Mouse (Mus musculus): ENCODE measurements around the gene Gm5737. TPM values are rescaled to one million over a fixed set of nuclear protein-coding genes. Genes with fewer than 3 reads are reported as not detected.

Gm5737 gene
- polyA plus RNA-seq, 1 experiment from 2014 or later = not detected

DNA sequence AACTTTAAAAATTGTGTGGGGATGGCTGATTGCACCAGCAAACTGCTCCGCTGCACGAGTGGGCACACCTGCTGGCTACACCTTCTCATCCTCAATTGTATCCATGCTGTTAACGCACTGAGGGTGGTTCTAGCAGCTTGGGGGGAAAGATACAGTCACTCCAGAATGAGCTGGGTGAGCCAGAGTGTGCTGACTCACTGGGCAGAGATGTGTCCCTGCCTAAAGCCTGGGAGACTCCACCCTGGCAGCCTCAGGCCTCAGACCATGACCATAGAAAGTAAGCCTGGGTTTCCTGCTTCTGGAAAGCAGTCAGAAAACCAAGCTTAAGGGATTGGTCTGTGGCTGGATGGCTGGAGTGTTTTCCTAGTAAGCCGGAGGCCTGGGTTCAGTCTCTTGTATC, 53.7 kb downstream of the Gm5737 start:
- 58% methylated on average over 4 of the region's 4 CpGs for WGBS
- peak overlapping the region; percentile 86 for H3K27ac ChIP-seq
- H3K36me3 ChIP-seq = no peaks in the 10 kb centered on the region
- H3K9ac ChIP-seq = peak overlapping the region; percentile 24; the same call in 1 of the 2 replicates
- no peaks in the 10 kb centered on the region for H3K27me3 ChIP-seq
- H3K4me2 ChIP-seq = no peak overlapping the region
- no peaks in the 10 kb centered on the region for H3K9me3 ChIP-seq
- H3K4me3 ChIP-seq = no peak overlapping the region
- peaks cover 82% of the 10 kb centered on the region for H3K4me1 ChIP-seq
- ATAC-seq (ENCODE audit: borderline replicate concordance, extremely low read depth, low FRiP score, low TSS enrichment) = no peak

- 61% methylated on average over 2 of the region's 2 CpGs for WGBS
- H3K27me3 ChIP-seq = no peaks in the 10 kb centered on the region
- H3K36me3 ChIP-seq = no peaks in the 10 kb centered on the region
- H3K4me2 ChIP-seq = no peak overlapping the region
- no peak for ATAC-seq (ENCODE audit: borderline replicate concordance, extremely low read depth, low FRiP score, low TSS enrichment)
- no peaks in the 10 kb centered on the region for H3K9me3 ChIP-seq
- H3K4me1 ChIP-seq = peaks cover 81% of the 10 kb centered on the region
- H3K4me3 ChIP-seq = no peak overlapping the region
- no peak overlapping the region for H3K9ac ChIP-seq
- peak overlapping the region; percentile 86 for H3K27ac ChIP-seq
Observed at GRCm38 (mm10) chr7:120866684-120867083, 54.5 kb downstream of the Gm5737 start.

- no peaks in the 10 kb centered on the region for H3K27me3 ChIP-seq
- no peak overlapping the region for H3K27ac ChIP-seq
- 61% methylated on average over 1 of the region's 1 CpGs for WGBS
- no peak overlapping the region for H3K4me2 ChIP-seq
- H3K9ac ChIP-seq = no peak overlapping the region
- no peak overlapping the region for H3K4me3 ChIP-seq
- H3K9me3 ChIP-seq = no peaks in the 10 kb centered on the region
- H3K36me3 ChIP-seq = no peaks in the 10 kb centered on the region
- ATAC-seq (ENCODE audit: borderline replicate concordance, extremely low read depth, low FRiP score, low TSS enrichment) = no peak
- peaks cover 72% of the 10 kb centered on the region for H3K4me1 ChIP-seq
Observed at GRCm38 (mm10) chr7:120867720-120868119, 55.6 kb downstream of the Gm5737 start.

- WGBS = 26% methylated on average over 5 of the region's 5 CpGs
- no peaks in the 10 kb centered on the region for H3K9me3 ChIP-seq
- H3K4me2 ChIP-seq = peak overlapping the region; percentile 29; the same call in 1 of the 2 replicates
- H3K4me1 ChIP-seq = peaks cover 51% of the 10 kb centered on the region
- H3K36me3 ChIP-seq = no peaks in the 10 kb centered on the region
- peak overlapping the region; percentile 88 for H3K27ac ChIP-seq
- ATAC-seq (ENCODE audit: borderline replicate concordance, extremely low read depth, low FRiP score, low TSS enrichment) = peak; percentile 72
- no peak overlapping the region for H3K4me3 ChIP-seq
- H3K27me3 ChIP-seq = no peaks in the 10 kb centered on the region
- peak overlapping the region; percentile 19; the same call in 1 of the 2 replicates for H3K9ac ChIP-seq
Observed at GRCm38 (mm10) chr7:120869883-120870282, 57.7 kb downstream of the Gm5737 start.

DNA sequence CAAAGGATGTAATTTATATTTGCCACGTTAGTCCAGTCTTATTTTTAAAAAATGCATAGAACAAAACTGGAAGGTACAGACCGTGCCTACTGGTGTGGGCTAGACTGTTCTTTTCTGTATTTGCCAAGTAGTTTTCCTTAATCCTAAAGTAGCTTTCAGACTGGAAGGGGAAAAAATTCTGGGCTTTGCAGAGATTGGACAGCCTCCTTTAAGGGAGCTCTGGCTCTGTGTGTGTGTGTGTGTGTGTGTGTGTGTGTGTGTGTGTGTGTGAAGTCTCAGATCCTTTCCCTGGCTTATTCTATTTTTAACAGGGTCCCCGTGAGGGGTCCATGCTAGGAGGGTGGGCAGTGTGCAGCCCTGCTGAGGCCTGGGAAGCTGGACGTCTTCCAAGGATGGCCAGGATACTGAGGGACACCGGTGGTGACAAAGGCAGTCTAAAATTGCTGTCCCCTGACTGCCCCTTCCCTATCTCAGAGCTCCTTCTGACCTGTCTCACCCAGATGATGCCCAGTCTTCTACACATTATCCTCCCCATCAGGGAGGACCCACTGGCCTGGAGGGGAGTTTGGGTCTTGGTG, 58.4 kb downstream of the Gm5737 start:
- Histone ChIP-seq H3K27ac (peak overlapping the region; percentile 88), H3K27me3 (no peaks in the 10 kb centered on the region), H3K4me1 (peaks cover 48% of the 10 kb centered on the region), H3K4me2 (no peak overlapping the region), H3K9ac (no peak overlapping the region; the same call in 1 of the 2 replicates), H3K9me3 (no peaks in the 10 kb centered on the region), H3K4me3 (no peak overlapping the region), H3K36me3 (no peaks in the 10 kb centered on the region)
- 41% methylated on average over 5 of the region's 5 CpGs for WGBS
- ATAC-seq (ENCODE audit: borderline replicate concordance, extremely low read depth, low FRiP score, low TSS enrichment) = no peak

GRCm38 (mm10) chr7:120873083-120873482, 60.9 kb downstream of the Gm5737 start:
- no peak for ATAC-seq (ENCODE audit: borderline replicate concordance, extremely low read depth, low FRiP score, low TSS enrichment)

GRCm38 (mm10) chr7:120874021-120874420, 61.9 kb downstream of the Gm5737 start:
- no peak overlapping the region for H3K4me2 ChIP-seq
- no peak overlapping the region for H3K4me3 ChIP-seq
- H3K27me3 ChIP-seq = no peaks in the 10 kb centered on the region
- no peaks in the 10 kb centered on the region for H3K9me3 ChIP-seq
- H3K36me3 ChIP-seq = no peaks in the 10 kb centered on the region
- peaks cover 31% of the 10 kb centered on the region for H3K4me1 ChIP-seq
- WGBS = 87% methylated on average over 3 of the region's 3 CpGs
- no peak overlapping the region for H3K27ac ChIP-seq
- H3K9ac ChIP-seq = no peak overlapping the region
- ATAC-seq (ENCODE audit: borderline replicate concordance, extremely low read depth, low FRiP score, low TSS enrichment) = no peak

More at GRCm38 (mm10) chr7:120873083-120873482, 60.9 kb downstream of the Gm5737 start:
- Histone ChIP-seq H3K27ac (no peak overlapping the region), H3K9me3 (no peaks in the 10 kb centered on the region), H3K4me3 (no peak overlapping the region), H3K4me1 (peaks cover 37% of the 10 kb centered on the region), H3K9ac (no peak overlapping the region), H3K4me2 (no peak overlapping the region), H3K27me3 (no peaks in the 10 kb centered on the region), H3K36me3 (no peaks in the 10 kb centered on the region)
- WGBS = 68% methylated on average over 12 of the region's 12 CpGs

- no peak overlapping the region for H3K4me2 ChIP-seq
- H3K27me3 ChIP-seq = no peaks in the 10 kb centered on the region
- no peak overlapping the region for H3K4me3 ChIP-seq
- peak overlapping the region; percentile 77 for H3K27ac ChIP-seq
- peaks cover 1% of the 10 kb centered on the region; the same call in 1 of the 2 replicates for H3K36me3 ChIP-seq
- no peak overlapping the region for H3K9ac ChIP-seq
- 44% methylated on average over 7 of the region's 7 CpGs for WGBS
- peak; percentile 82 for ATAC-seq (ENCODE audit: borderline replicate concordance, extremely low read depth, low FRiP score, low TSS enrichment)
- H3K4me1 ChIP-seq = peaks cover 22% of the 10 kb centered on the region
- H3K9me3 ChIP-seq = no peaks in the 10 kb centered on the region
Observed at GRCm38 (mm10) chr7:120874764-120875539, 62.8 kb downstream of the Gm5737 start.

DNA sequence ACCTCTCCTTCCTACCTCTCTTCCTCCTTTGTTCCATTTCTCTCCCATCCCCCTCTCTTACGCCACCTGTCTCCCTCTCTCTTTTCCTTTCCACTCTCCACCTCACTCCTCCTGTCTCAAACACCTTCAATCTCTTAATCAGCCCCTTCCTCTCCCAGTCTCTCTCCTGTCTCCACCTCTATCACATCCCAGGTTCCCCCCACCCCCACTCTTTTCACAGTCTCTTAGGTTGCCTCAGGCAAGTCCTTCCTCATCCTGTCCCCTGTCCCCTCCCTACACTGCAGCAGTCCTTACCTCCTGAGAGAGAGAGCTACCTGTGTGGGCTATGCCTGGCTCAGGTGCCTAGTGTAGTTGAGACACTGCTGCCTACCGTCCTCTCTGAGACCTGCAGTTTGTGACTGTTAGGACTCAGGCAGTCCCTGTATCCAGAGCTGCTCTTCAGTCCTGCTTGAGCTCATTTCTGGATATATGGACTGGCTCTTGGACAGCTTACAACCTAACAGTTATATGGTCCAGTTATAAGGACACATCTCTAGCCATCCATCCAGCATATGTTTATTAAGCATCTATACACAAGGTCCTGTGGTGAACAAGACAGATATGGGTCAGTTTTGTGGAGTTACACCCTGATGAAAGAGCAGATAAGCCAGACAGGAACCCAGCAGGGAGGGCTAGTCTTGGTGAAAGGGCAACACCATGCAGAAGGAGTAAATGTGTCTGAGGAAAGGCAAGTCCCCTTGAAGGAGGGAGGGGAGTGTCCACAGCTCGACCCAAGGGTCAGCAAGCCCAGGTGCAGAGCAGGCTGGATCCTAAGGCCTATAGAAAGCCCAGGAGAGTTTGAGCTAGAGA, 63.6 kb downstream of the Gm5737 start:
- Histone ChIP-seq H3K4me2 (no peak overlapping the region), H3K9ac (no peak overlapping the region), H3K4me1 (peaks cover 14% of the 10 kb centered on the region), H3K9me3 (no peaks in the 10 kb centered on the region), H3K36me3 (peaks cover 8% of the 10 kb centered on the region), H3K4me3 (no peak overlapping the region), H3K27me3 (no peaks in the 10 kb centered on the region), H3K27ac (peak overlapping the region; percentile 77)
- peak; percentile 83 for ATAC-seq (ENCODE audit: borderline replicate concordance, extremely low read depth, low FRiP score, low TSS enrichment)
- WGBS = 58% methylated on average over 3 of the region's 3 CpGs

GRCm38 (mm10) chr7:120878271-120878670, 66.1 kb downstream of the Gm5737 start:
- Histone ChIP-seq H3K27me3 (no peaks in the 10 kb centered on the region), H3K9ac (no peak overlapping the region), H3K36me3 (peaks cover 22% of the 10 kb centered on the region), H3K27ac (no peak overlapping the region), H3K4me1 (peaks cover 11% of the 10 kb centered on the region; the same call in 1 of the 2 replicates), H3K4me2 (no peak overlapping the region), H3K4me3 (no peak overlapping the region), H3K9me3 (no peaks in the 10 kb centered on the region)
- ATAC-seq (ENCODE audit: borderline replicate concordance, extremely low read depth, low FRiP score, low TSS enrichment) = no peak
- WGBS = 67% methylated on average over 6 of the region's 6 CpGs

GRCm38 (mm10) chr7:120879972-120880371, 67.8 kb downstream of the Gm5737 start:
- no peak overlapping the region for H3K4me2 ChIP-seq
- H3K4me3 ChIP-seq = no peak overlapping the region
- peaks cover 37% of the 10 kb centered on the region for H3K36me3 ChIP-seq
- H3K9me3 ChIP-seq = no peaks in the 10 kb centered on the region
- no peak overlapping the region for H3K27ac ChIP-seq
- 98% methylated on average over 3 of the region's 3 CpGs for WGBS
- H3K4me1 ChIP-seq = peaks cover 11% of the 10 kb centered on the region; the same call in 1 of the 2 replicates
- no peak for ATAC-seq (ENCODE audit: borderline replicate concordance, extremely low read depth, low FRiP score, low TSS enrichment)
- no peak overlapping the region for H3K9ac ChIP-seq
- no peaks in the 10 kb centered on the region for H3K27me3 ChIP-seq

All from lung, embryonic 15.5 days (tissue).